Mouse (Mus musculus) heart, adult 2 months (tissue): ENCODE data around the gene Adgrb2.

ENCODE experiments used
- CTCF ChIP-seq: fragments of 200-600 bp; IDR thresholded peaks from 2 replicates; pipeline ENCODE4 v1.8.1; 2022; ENCODE audit warnings: antibody characterized with exemption, mild to moderate bottlenecking, moderate library complexity
- POLR2A ChIP-seq: fragments of 200-500 bp; IDR thresholded peaks from 2 replicates; pipeline ENCODE4 v1.6.1; 2011; ENCODE audit warnings: mild to moderate bottlenecking, low read depth, low read length, control low read depth; ENCODE audit not compliant: insufficient read depth

DNA sequence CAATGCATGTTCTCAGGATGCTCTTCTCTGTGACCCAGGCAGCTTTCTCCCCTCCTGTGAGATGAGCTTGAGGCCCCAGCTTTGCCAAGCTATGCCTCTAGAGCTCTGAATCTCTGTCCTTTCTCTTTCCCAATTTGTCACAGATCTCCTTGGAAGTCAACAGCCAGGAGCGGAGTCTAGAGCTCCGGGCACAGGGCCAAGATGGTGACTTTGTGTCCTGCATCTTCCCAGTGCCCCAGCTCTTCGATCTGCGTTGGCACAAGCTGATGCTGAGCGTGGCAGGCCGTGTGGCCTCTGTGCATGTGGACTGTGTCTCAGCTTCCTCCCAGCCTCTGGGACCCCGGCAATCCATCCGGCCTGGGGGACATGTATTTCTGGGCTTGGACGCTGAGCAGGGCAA lies 68.4 kb downstream of the Adgrb2 start:
- TF ChIP-seq CTCF = no peak
- no peak for TF ChIP-seq POLR2A
